Mouse (Mus musculus) midbrain, embryonic 16.5 days (tissue): Measurements from ENCODE around the gene Sfn. TPM values are rescaled to one million over a fixed set of nuclear protein-coding genes. Genes with fewer than 3 reads are reported as not detected.

Source experiments
- ATAC-seq: fragments of 200-750 bp; cut with Nextera tagmentation; 2 replicates; pipeline ENCODE4 v1.8.0; 2017; ENCODE audit warnings: moderate TSS enrichment
- H3K27ac ChIP-seq: fragments of 300-500 bp; sonication (generic); 2 replicates; pipeline ENCODE4 v1.5.1; 2014; ENCODE audit warnings: mild to moderate bottlenecking, low read length, mixed read lengths
- H3K27me3 ChIP-seq: fragments of 300-500 bp; sonication (generic); 2 replicates; pipeline ENCODE4 v1.6.1; 2014; ENCODE audit warnings: low read depth, low read length, mixed read lengths; ENCODE audit not compliant: control insufficient read depth, insufficient read depth
- H3K36me3 ChIP-seq: fragments of 300-500 bp; sonication (generic); 2 replicates; pipeline ENCODE4 v1.6.1; 2014; ENCODE audit warnings: mild to moderate bottlenecking, low read length, moderate library complexity, mixed read lengths; ENCODE audit not compliant: control insufficient read depth, insufficient read depth
- H3K4me1 ChIP-seq: fragments of 300-500 bp; sonication (generic); 2 replicates; pipeline ENCODE4 v1.6.1; 2014; ENCODE audit warnings: mild to moderate bottlenecking, low read length, mixed read lengths; ENCODE audit not compliant: control insufficient read depth, insufficient read depth
- H3K4me2 ChIP-seq: fragments of 300-500 bp; sonication (generic); 2 replicates; pipeline ENCODE4 v1.6.1; 2014; ENCODE audit warnings: mild to moderate bottlenecking, low read length, mixed read lengths
- H3K4me3 ChIP-seq: fragments of 300-500 bp; sonication (generic); 2 replicates; pipeline ENCODE4 v1.5.1; 2014; ENCODE audit warnings: low read depth, mild to moderate bottlenecking, low read length, moderate library complexity, mixed read lengths
- H3K9ac ChIP-seq: fragments of 300-500 bp; sonication (generic); 2 replicates; pipeline ENCODE4 v1.6.1; 2014; ENCODE audit warnings: low read depth, low read length, mixed read lengths
- H3K9me3 ChIP-seq: fragments of 300-500 bp; sonication (generic); replicated peaks from 2 replicates; pipeline ENCODE4 v1.6.1; 2014; ENCODE audit warnings: mild to moderate bottlenecking, low read length, mixed read lengths; ENCODE audit not compliant: control insufficient read depth, poor library complexity, severe bottlenecking
- WGBS: fragments of 180-500 bp; shearing (Covaris S2); extraction: QIAGEN DNeasy Blood & Tissue Kit; methylation state at CpG from one replicate; pipeline ENCODE4 v1.1.7; 2014; 5-methylcytosine and 5-hydroxymethylcytosine counted together
- polyA plus RNA-seq: library from polyadenylated mRNA; unstranded; fragments of >200 nt; fragmentation: Nextera tagmentation; extraction: Ambion mirVana; gene quantifications from 2 replicates; pipeline ENCODE4 v1.2.1, GENCODE M21; 2015

The Sfn gene
- polyA plus RNA-seq, 1 experiment from 2014 or later: 1.1 TPM

DNA sequence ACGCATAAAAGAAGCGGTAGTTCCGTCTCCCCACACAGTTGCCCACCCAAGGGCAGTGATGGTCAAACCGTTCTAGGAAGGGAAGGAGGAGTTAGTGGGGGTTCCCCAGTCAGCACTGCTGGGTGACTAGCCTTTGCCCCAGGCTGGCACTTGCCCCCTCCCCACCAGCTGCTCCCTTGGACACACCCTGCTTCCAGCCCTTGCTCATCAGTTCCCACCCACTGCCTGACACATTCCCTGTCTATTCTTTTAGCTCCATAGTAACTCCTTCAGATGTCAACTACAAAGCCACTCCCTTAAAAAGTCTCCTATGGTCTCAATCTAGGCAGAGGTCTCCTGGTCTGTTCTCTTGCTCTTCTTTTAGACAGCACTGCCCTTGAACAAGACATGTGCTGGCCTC lies 11.9 kb upstream of the Sfn start:
- ATAC-seq: no peak
- H3K4me3 ChIP-seq: no peak overlapping the region
- no peaks in the 10 kb centered on the region for H3K27me3 ChIP-seq
- no peak overlapping the region for H3K4me2 ChIP-seq
- peaks cover 17% of the 10 kb centered on the region for H3K36me3 ChIP-seq
- H3K4me1 ChIP-seq: no peaks in the 10 kb centered on the region
- H3K27ac ChIP-seq: no peak overlapping the region
- H3K9ac ChIP-seq: no peak overlapping the region
- 94% methylated on average over 4 of the region's 4 CpGs for WGBS
- peaks cover 2% of the 10 kb centered on the region; the same call in 1 of the 2 replicates for H3K9me3 ChIP-seq

- no peak overlapping the region for H3K9ac ChIP-seq
- H3K27me3 ChIP-seq: no peaks in the 10 kb centered on the region
- no peaks in the 10 kb centered on the region for H3K4me1 ChIP-seq
- WGBS: 94% methylated on average over 8 of the region's 8 CpGs
- peaks cover 17% of the 10 kb centered on the region for H3K36me3 ChIP-seq
- no peak overlapping the region for H3K4me3 ChIP-seq
- H3K27ac ChIP-seq: no peak overlapping the region
- H3K4me2 ChIP-seq: no peak overlapping the region
- H3K9me3 ChIP-seq: peaks cover 2% of the 10 kb centered on the region; the same call in 1 of the 2 replicates
- no peak for ATAC-seq
Measured at GRCm38 (mm10) chr4:133613026-133613425, 11.1 kb upstream of the Sfn start.

GRCm38 (mm10) chr4:133612416-133612815 lies 10.4 kb upstream of the Sfn start:
- no peak overlapping the region for H3K4me2 ChIP-seq
- H3K9ac ChIP-seq: no peak overlapping the region
- no peak for ATAC-seq
- H3K27me3 ChIP-seq: no peaks in the 10 kb centered on the region
- no peak overlapping the region for H3K27ac ChIP-seq
- H3K4me3 ChIP-seq: no peak overlapping the region
- peaks cover 2% of the 10 kb centered on the region; the same call in 1 of the 2 replicates for H3K9me3 ChIP-seq
- whole genome bisulfite sequencing: 96% methylated on average over 7 of the region's 7 CpGs
- peaks cover 20% of the 10 kb centered on the region for H3K36me3 ChIP-seq
- H3K4me1 ChIP-seq: no peaks in the 10 kb centered on the region

DNA sequence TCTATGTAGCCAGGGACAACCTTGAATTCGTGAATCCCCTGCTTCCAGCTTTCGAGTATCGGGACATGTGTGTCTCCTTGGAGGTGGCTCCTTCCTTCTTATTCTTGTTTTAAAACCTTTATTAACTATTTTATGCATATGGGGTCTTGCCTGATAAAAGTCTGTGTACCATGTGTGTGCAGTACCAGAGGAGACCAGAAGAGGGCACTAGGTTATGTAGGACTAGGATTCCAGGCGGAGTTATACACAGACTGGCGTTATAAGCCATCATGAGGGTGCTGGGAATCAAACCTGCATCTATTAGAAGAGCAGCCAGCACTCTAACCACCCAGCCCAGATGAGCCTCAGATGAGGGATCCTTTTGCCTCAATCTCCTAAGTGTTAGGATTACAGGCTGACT lies 9.8 kb upstream of the Sfn start:
- peaks cover 24% of the 10 kb centered on the region for H3K36me3 ChIP-seq
- no peak overlapping the region for H3K9ac ChIP-seq
- WGBS: 96% methylated on average over 5 of the region's 5 CpGs
- no peak for ATAC-seq
- no peak overlapping the region for H3K4me3 ChIP-seq
- peaks cover 2% of the 10 kb centered on the region; the same call in 1 of the 2 replicates for H3K9me3 ChIP-seq
- no peak overlapping the region for H3K4me2 ChIP-seq
- H3K27ac ChIP-seq: no peak overlapping the region
- no peaks in the 10 kb centered on the region for H3K27me3 ChIP-seq
- H3K4me1 ChIP-seq: no peaks in the 10 kb centered on the region

- Histone ChIP-seq H3K9me3 (peaks cover 2% of the 10 kb centered on the region; the same call in 1 of the 2 replicates), H3K4me3 (no peak overlapping the region), H3K27me3 (no peaks in the 10 kb centered on the region), H3K27ac (no peak overlapping the region), H3K4me1 (no peaks in the 10 kb centered on the region), H3K9ac (no peak overlapping the region), H3K4me2 (no peak overlapping the region), H3K36me3 (peaks cover 33% of the 10 kb centered on the region)
- 22% methylated on average over 6 of the region's 6 CpGs for WGBS
- no peak for ATAC-seq
Measured at GRCm38 (mm10) chr4:133609719-133610118, 7.8 kb upstream of the Sfn start.

- no peak for ATAC-seq
- Histone ChIP-seq H3K27me3 (peaks cover 10% of the 10 kb centered on the region), H3K4me3 (no peak overlapping the region), H3K27ac (no peak overlapping the region), H3K9ac (no peak overlapping the region), H3K36me3 (peaks cover 26% of the 10 kb centered on the region), H3K4me2 (no peak overlapping the region), H3K4me1 (no peaks in the 10 kb centered on the region), H3K9me3 (no peaks in the 10 kb centered on the region; the same call in 1 of the 2 replicates)
- WGBS: 84% methylated on average over 10 of the region's 10 CpGs
Measured at GRCm38 (mm10) chr4:133607284-133607683, 5.3 kb upstream of the Sfn start.

DNA sequence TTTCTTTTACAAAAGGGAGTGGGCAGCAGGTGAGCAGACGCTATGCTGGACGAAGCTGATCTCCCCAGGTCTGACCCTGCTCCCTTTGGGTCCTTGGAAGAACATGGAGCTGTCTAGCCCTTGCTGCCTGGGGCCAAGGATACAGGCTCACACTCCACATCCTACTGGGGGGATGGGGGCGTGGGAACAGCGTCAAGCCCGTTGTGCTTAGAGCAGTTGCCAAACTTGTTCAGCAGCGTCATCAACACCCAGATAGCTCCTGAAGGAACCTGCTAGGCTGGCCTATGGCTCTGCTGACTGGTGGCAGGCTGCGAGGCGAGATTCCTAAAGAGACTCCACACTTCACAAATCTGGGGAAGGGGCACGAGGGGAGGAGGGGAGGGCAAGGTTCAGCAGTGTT lies 3.4 kb upstream of the Sfn start:
- H3K4me1 ChIP-seq: no peaks in the 10 kb centered on the region
- H3K9ac ChIP-seq: no peak overlapping the region
- ATAC-seq: no peak
- H3K4me2 ChIP-seq: no peak overlapping the region
- no peak overlapping the region for H3K4me3 ChIP-seq
- H3K9me3 ChIP-seq: no peaks in the 10 kb centered on the region
- H3K36me3 ChIP-seq: peaks cover 23% of the 10 kb centered on the region; the same call in 1 of the 2 replicates
- peaks cover 19% of the 10 kb centered on the region for H3K27me3 ChIP-seq
- 57% methylated on average over 9 of the region's 9 CpGs for WGBS
- no peak overlapping the region for H3K27ac ChIP-seq

DNA sequence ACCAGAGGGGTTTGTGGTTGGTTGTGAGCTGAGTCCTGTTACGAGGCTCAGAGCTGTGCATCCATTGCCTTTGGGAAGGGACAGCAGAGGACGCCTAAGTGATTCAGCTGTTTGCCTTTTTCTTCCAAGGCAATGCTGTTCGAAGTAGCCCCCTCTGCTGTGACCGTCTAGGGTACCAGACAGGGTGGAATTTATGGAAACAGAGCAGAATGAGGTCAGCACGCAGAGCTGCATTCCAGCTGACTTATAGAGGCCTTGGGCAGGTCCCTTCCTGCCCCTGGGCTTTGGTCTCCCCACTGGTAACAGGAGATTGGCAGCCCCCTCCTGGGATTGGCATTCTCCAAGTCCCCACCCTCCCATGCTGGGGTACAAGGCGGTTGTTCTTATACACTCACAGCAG lies 2.9 kb upstream of the Sfn start:
- no peak overlapping the region for H3K27ac ChIP-seq
- H3K27me3 ChIP-seq: peaks cover 24% of the 10 kb centered on the region
- H3K4me2 ChIP-seq: no peak overlapping the region
- peaks cover 23% of the 10 kb centered on the region; the same call in 1 of the 2 replicates for H3K36me3 ChIP-seq
- WGBS: 69% methylated on average over 6 of the region's 6 CpGs
- H3K9me3 ChIP-seq: no peaks in the 10 kb centered on the region
- ATAC-seq: no peak
- no peak overlapping the region for H3K4me3 ChIP-seq
- peaks cover 4% of the 10 kb centered on the region; the same call in 1 of the 2 replicates for H3K4me1 ChIP-seq
- no peak overlapping the region for H3K9ac ChIP-seq

- Histone ChIP-seq H3K27ac (no peak overlapping the region), H3K4me3 (no peak overlapping the region), H3K9ac (no peak overlapping the region), H3K4me1 (peaks cover 11% of the 10 kb centered on the region), H3K27me3 (peaks cover 31% of the 10 kb centered on the region), H3K9me3 (no peaks in the 10 kb centered on the region), H3K36me3 (peaks cover 23% of the 10 kb centered on the region; the same call in 1 of the 2 replicates), H3K4me2 (no peak overlapping the region)
- ATAC-seq: no peak
- 92% methylated on average over 7 of the region's 7 CpGs for WGBS
Measured at GRCm38 (mm10) chr4:133604175-133604574, 2.2 kb upstream of the Sfn start.
